Mouse (Mus musculus): ENCODE data around the gene Asah2.

GRCm38 (mm10) chr19:32061294-32061693 is 46.7 kb downstream of the Asah2 start:
- TF ChIP-seq TAL1 (IDR thresholded peaks at IDR 0.05; ENCODE audit: low read length) (no peak), GATA1 (IDR thresholded peaks at IDR 0.05; ENCODE audit: low read length) (no peak)

Measured in erythroblast, embryonic 14.5 days (primary cell).